Mouse (Mus musculus): ENCODE measurements at regions not wholly inside any gene's neighbourhood (a gene's known extent, or its start where the extent isn't known, plus 50 kb on each side); places are given as distances from the start of the nearest gene placed in this dataset.
"Not testable (repeated sequence)": the region's sequence is repeated elsewhere in the genome, so short reads cannot be mapped to it uniquely, and the experiment has no call there.

DNA sequence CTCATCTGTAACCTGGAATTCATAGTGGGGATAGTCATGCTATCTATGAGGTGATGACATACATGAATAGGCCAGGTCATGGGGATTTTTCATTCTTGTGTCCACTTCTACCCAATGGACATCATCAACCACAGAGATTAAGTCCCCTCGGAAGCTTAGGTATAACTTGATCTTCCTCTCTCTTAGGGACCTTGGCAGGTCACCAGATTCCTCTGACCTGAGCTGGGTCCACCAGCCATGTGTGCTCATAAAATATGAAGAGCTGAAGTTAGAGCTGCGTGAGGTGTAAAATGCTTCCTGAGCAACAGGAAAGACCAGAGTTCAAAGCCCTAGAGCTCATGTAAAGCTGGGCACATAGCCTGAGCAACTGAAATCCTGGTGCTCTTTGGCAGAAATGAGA, 105.3 kb downstream of the Ero1lb start:
- TF ChIP-seq CTCF (IDR thresholded peaks at IDR 0.05; ENCODE audit: low read depth, low read length); POLR2A (IDR thresholded peaks at IDR 0.05; ENCODE audit: borderline replicate concordance, low read depth, low read length): not testable (repeated sequence)

Measured in bone marrow macrophage, adult 2 months (primary cell).